Comparison of ENCODE assay signal across 20 mouse cellular contexts in genomic region chr6:18440918-18441532, GRCm38 (mm10).
DNase-seq lines count a peak whose midpoint lies in the region; ATAC-seq lines count a peak whose summit lies in the region.
"Had no signal": no experiment of that assay in that cellular context is flagged by ENCODE, and none has a peak within 500 bp of the region (broad histone marks: within the 10 kb centered on the region; RNA-seq: fewer than 3 reads in every experiment).

No protein-coding gene starts in this region.

- no peak overlapping the region for H3K4me2 ChIP-seq in forebrain, embryonic 13.5 days
- no peak overlapping the region for H3K4me2 ChIP-seq in forebrain, embryonic 12.5 days
- no peak overlapping the region for H3K4me2 ChIP-seq in limb, embryonic 13.5 days (replicated peaks)
- no peak overlapping the region for H3K4me2 ChIP-seq in liver, embryonic 15.5 days
- H3K4me2 ChIP-seq: hindbrain, embryonic 12.5 days had no signal

- no peaks in the 10 kb centered on the region for H3K27me3 ChIP-seq in forebrain, embryonic 13.5 days
- H3K27me3 ChIP-seq in forebrain, embryonic 12.5 days: no peaks in the 10 kb centered on the region
- H3K27me3 ChIP-seq in limb, embryonic 13.5 days: no peaks in the 10 kb centered on the region
- no peaks in the 10 kb centered on the region for H3K27me3 ChIP-seq in limb, embryonic 10.5 days (ENCODE audit: low read depth, poor library complexity, severe bottlenecking)
- H3K27me3 ChIP-seq in liver, embryonic 15.5 days: no peaks in the 10 kb centered on the region
- H3K27me3 ChIP-seq: hindbrain, embryonic 12.5 days had no signal

- no peak overlapping the region for H3K4me3 ChIP-seq in forebrain, embryonic 13.5 days
- H3K4me3 ChIP-seq in forebrain, embryonic 12.5 days (replicated peaks): no peak overlapping the region
- no peak overlapping the region for H3K4me3 ChIP-seq in limb, embryonic 13.5 days
- no peak overlapping the region for H3K4me3 ChIP-seq in limb, embryonic 10.5 days
- H3K4me3 ChIP-seq in liver, embryonic 15.5 days (replicated peaks): no peak overlapping the region
- H3K4me3 ChIP-seq: hindbrain, embryonic 12.5 days had no signal

- peak overlapping the region; percentile 48; the same call in 1 of the 2 replicates for H3K27ac ChIP-seq in forebrain, embryonic 13.5 days
- H3K27ac ChIP-seq in forebrain, embryonic 12.5 days: no peak overlapping the region
- H3K27ac ChIP-seq in limb, embryonic 13.5 days: no peak overlapping the region
- H3K27ac ChIP-seq in limb, embryonic 10.5 days: no peak overlapping the region
- no peak overlapping the region for H3K27ac ChIP-seq in liver, embryonic 15.5 days (replicated peaks)
- H3K27ac ChIP-seq: hindbrain, embryonic 12.5 days; macrophage had no signal

- H3K9me3 ChIP-seq in forebrain, embryonic 13.5 days (replicated peaks): no peaks in the 10 kb centered on the region
- no peaks in the 10 kb centered on the region for H3K9me3 ChIP-seq in forebrain, embryonic 12.5 days
- no peaks in the 10 kb centered on the region for H3K9me3 ChIP-seq in limb, embryonic 13.5 days
- no peaks in the 10 kb centered on the region for H3K9me3 ChIP-seq in limb, embryonic 10.5 days (replicated peaks)
- H3K9me3 ChIP-seq in liver, embryonic 15.5 days (replicated peaks): no peaks in the 10 kb centered on the region
- H3K9me3 ChIP-seq: hindbrain, embryonic 12.5 days had no signal

- H3K4me1 ChIP-seq in forebrain, embryonic 13.5 days: peaks cover 5% of the 10 kb centered on the region
- H3K4me1 ChIP-seq in forebrain, embryonic 12.5 days: no peaks in the 10 kb centered on the region
- H3K4me1 ChIP-seq in limb, embryonic 13.5 days: peaks cover 10% of the 10 kb centered on the region; the same call in 1 of the 2 replicates
- H3K4me1 ChIP-seq in limb, embryonic 10.5 days: peaks cover 14% of the 10 kb centered on the region
- peaks cover 33% of the 10 kb centered on the region for H3K4me1 ChIP-seq in liver, embryonic 15.5 days (replicated peaks)

- no peaks in the 10 kb centered on the region for H3K36me3 ChIP-seq in forebrain, embryonic 13.5 days (ENCODE audit: poor library complexity, severe bottlenecking)
- no peaks in the 10 kb centered on the region for H3K36me3 ChIP-seq in forebrain, embryonic 12.5 days (replicated peaks)
- no peaks in the 10 kb centered on the region for H3K36me3 ChIP-seq in limb, embryonic 13.5 days
- H3K36me3 ChIP-seq in limb, embryonic 10.5 days: no peaks in the 10 kb centered on the region
- H3K36me3 ChIP-seq in liver, embryonic 15.5 days (replicated peaks): no peaks in the 10 kb centered on the region
- H3K36me3 ChIP-seq: hindbrain, embryonic 12.5 days had no signal

- intact Hi-C loops in left cerebral cortex, postnatal 4 days (cut with DNase I): no loop called here

- H3K9ac ChIP-seq in forebrain, embryonic 13.5 days: no peak overlapping the region
- no peak overlapping the region for H3K9ac ChIP-seq in forebrain, embryonic 12.5 days
- H3K9ac ChIP-seq in limb, embryonic 13.5 days: no peak overlapping the region
- no peak overlapping the region for H3K9ac ChIP-seq in liver, embryonic 15.5 days
- H3K9ac ChIP-seq: hindbrain, embryonic 12.5 days had no signal

- no peak for ATAC-seq in forebrain, embryonic 13.5 days
- ATAC-seq in forebrain, embryonic 12.5 days (ENCODE audit: low FRiP score): no peak
- ATAC-seq in limb, embryonic 13.5 days (ENCODE audit: low FRiP score, low read depth): 0 out of 2 replicates have a peak, but pooled peaks have one; percentile 40
- peak; percentile 55 for ATAC-seq in liver, embryonic 15.5 days (ENCODE audit: insufficient read depth)

- no peak for DNase-seq in limb, embryonic 10.5 days (ENCODE audit: low spot score)
- peak; percentile 27 for DNase-seq in Muller cell, postnatal 12 days (ENCODE audit: inconsistent ontology term)
- DNase-seq in left cerebral cortex, postnatal 4 days: no peak
- no peak for DNase-seq in layer of hippocampus, adult 9-10 months (ENCODE audit: low spot score)
- DNase-seq: adrenal gland, adult 8-10 months; cerebellum, adult 11-12 months; cerebellum, postnatal 25 days; heart, adult 11 months; kidney, adult 9 months; kidney, postnatal 36 days; layer of hippocampus, postnatal 36 days; midbrain, embryonic 14.5 days; retina, postnatal 1 day; thymus, postnatal 36 days had no signal

- 64% methylated on average over 4 of the region's 4 CpGs for WGBS in forebrain, embryonic 13.5 days
- WGBS in forebrain, embryonic 12.5 days: 70% methylated on average over 4 of the region's 4 CpGs
- WGBS in limb, embryonic 13.5 days: 26% methylated on average over 4 of the region's 4 CpGs
- WGBS in limb, embryonic 10.5 days: 28% methylated on average over 4 of the region's 4 CpGs
- 30% methylated on average over 4 of the region's 4 CpGs for WGBS in liver, embryonic 15.5 days (ENCODE audit: insufficient replicate concordance)

Comparison
In these comparisons a context has a peak if more than half of its experiments do, and no peak if none do; other contexts are left out.
1. ATAC-seq: peak in limb, embryonic 13.5 days (single experiment) and liver, embryonic 15.5 days (single experiment); none in forebrain, embryonic 13.5 days (single experiment) and forebrain, embryonic 12.5 days (single experiment).